Mouse (Mus musculus): ENCODE measurements around the gene Cdk14.

- no peak for TF ChIP-seq CTCF (conservative IDR thresholded peaks at IDR 0.05; ENCODE audit: low read length)
- no peak for TF ChIP-seq NANOG (IDR thresholded peaks at IDR 0.05; ENCODE audit: borderline replicate concordance, low read length)
Measured at GRCm38 (mm10) chr5:4924866-4925265, 495.2 kb downstream of the Cdk14 start.

Measured in E14TG2a.4 (cell line).